Mouse (Mus musculus): Measurements from ENCODE around the gene Kif6.
A peak's percentile ranks its signal among the peaks of the same experiment; 100 is the strongest.

The Kif6 gene

GRCm38 (mm10) chr17:49787351-49787750 lies 172.4 kb downstream of the Kif6 start:
- DNase-seq (ENCODE audit: inconsistent age in 2 of 2, low spot score in 1 of 2) = no peak

- DNase-seq (ENCODE audit: inconsistent age in 2 of 2, low spot score in 1 of 2) = no peak
These were observed 173.4 kb downstream of the Kif6 start for GRCm38 (mm10) chr17:49788187-49788974.

GRCm38 (mm10) chr17:49791546-49791945 lies 176.6 kb downstream of the Kif6 start:
- DNase-seq (ENCODE audit: inconsistent age in 2 of 2, low spot score in 1 of 2) = no peak

- DNase-seq (ENCODE audit: inconsistent age in 2 of 2, low spot score in 1 of 2) = no peak
These were observed 177.3 kb downstream of the Kif6 start for GRCm38 (mm10) chr17:49792217-49792743.

- no peak for DNase-seq (ENCODE audit: inconsistent age in 2 of 2, low spot score in 1 of 2)
These were observed 178.0 kb downstream of the Kif6 start for GRCm38 (mm10) chr17:49792946-49793345.

GRCm38 (mm10) chr17:49793965-49794364 lies 179.0 kb downstream of the Kif6 start:
- no peak for DNase-seq (ENCODE audit: inconsistent age in 2 of 2, low spot score in 1 of 2)

GRCm38 (mm10) chr17:49795241-49795640 lies 180.3 kb downstream of the Kif6 start:
- no peak for DNase-seq (ENCODE audit: inconsistent age in 2 of 2, low spot score in 1 of 2)

GRCm38 (mm10) chr17:49796116-49796515 lies 181.2 kb downstream of the Kif6 start:
- DNase-seq (ENCODE audit: inconsistent age in 2 of 2, low spot score in 1 of 2) = no peak

- peak in 1 of 2 experiments; percentile 34 for DNase-seq (ENCODE audit: inconsistent age in 2 of 2, low spot score in 1 of 2)
These were observed 184.2 kb downstream of the Kif6 start for GRCm38 (mm10) chr17:49799168-49799567.

- DNase-seq (ENCODE audit: inconsistent age in 2 of 2, low spot score in 1 of 2) = no peak
These were observed 185.2 kb downstream of the Kif6 start for GRCm38 (mm10) chr17:49800157-49800556.

- DNase-seq (ENCODE audit: inconsistent age in 2 of 2, low spot score in 1 of 2) = no peak
These were observed 192.5 kb downstream of the Kif6 start for GRCm38 (mm10) chr17:49807461-49807860.

GRCm38 (mm10) chr17:49808712-49809343 lies 193.9 kb downstream of the Kif6 start:
- DNase-seq (ENCODE audit: inconsistent age in 2 of 2, low spot score in 1 of 2) = no peak

GRCm38 (mm10) chr17:49813893-49814640 lies 199.1 kb downstream of the Kif6 start:
- no peak for DNase-seq (ENCODE audit: inconsistent age in 2 of 2, low spot score in 1 of 2)

- peak; percentile 13 to 38 for DNase-seq (ENCODE audit: inconsistent age in 2 of 2, low spot score in 1 of 2)
These were observed 201.2 kb downstream of the Kif6 start for GRCm38 (mm10) chr17:49816067-49816565.

GRCm38 (mm10) chr17:49816703-49817102 lies 201.8 kb downstream of the Kif6 start:
- DNase-seq (ENCODE audit: inconsistent age in 2 of 2, low spot score in 1 of 2) = no peak

GRCm38 (mm10) chr17:49820203-49820602 lies 205.3 kb downstream of the Kif6 start:
- DNase-seq (ENCODE audit: inconsistent age in 2 of 2, low spot score in 1 of 2) = no peak

- no peak for DNase-seq (ENCODE audit: inconsistent age in 2 of 2, low spot score in 1 of 2)
These were observed 209.4 kb downstream of the Kif6 start for GRCm38 (mm10) chr17:49824142-49824840.

GRCm38 (mm10) chr17:49824841-49825450 lies 210.0 kb downstream of the Kif6 start:
- no peak for DNase-seq (ENCODE audit: inconsistent age in 2 of 2, low spot score in 1 of 2)

GRCm38 (mm10) chr17:49825831-49826230 lies 210.9 kb downstream of the Kif6 start:
- DNase-seq (ENCODE audit: inconsistent age in 2 of 2, low spot score in 1 of 2) = no peak

GRCm38 (mm10) chr17:49831745-49832144 lies 216.8 kb downstream of the Kif6 start:
- DNase-seq (ENCODE audit: inconsistent age in 2 of 2, low spot score in 1 of 2) = no peak
